12 mouse cellular contexts compared by ENCODE assay signal in the genomic region with DNA sequence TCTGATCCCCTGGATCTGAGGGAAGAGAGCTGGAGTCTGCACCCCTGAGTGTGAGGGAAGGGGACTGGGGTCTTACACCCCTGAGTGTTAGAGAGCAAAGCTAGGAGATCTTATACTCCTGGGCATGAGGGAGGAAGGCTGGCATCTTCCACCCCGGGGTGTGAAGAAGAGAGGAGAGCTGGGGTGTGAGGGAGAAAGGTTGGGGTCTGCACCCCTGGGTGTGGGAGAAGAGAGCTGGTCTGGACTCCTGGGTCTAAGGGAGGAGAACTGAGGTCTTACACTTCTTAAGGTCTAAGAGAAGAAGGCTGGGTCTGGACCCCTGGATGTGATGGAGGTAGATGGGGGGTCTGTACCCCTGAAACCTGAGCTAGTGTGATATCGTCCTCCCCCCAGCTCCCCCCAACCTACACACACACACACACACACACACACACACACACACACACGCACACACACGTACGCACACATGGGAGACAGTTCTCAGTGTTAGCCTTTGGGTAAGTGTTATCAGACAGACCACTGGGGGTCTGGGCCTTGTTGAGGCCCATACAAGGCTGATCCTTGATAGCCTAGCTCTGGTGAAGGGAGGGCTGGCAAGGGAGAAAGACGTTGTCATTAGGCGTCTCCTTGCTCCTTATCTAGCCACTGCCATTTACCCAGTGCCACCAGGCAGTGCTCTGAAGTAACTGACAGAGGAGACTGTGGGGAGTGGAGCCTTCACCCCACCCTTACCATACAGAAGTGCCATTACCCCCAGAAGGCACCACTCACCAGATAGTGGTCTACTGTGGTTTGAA. TPM values are rescaled to one million over a fixed set of nuclear protein-coding genes. Genes with fewer than 3 reads are reported as not detected.
DNase-seq lines count a peak whose midpoint lies in the region; ATAC-seq lines count a peak whose summit lies in the region.
"Had no signal": no experiment of that assay in that cellular context is flagged by ENCODE, and none has a peak within 500 bp of the region (broad histone marks: within the 10 kb centered on the region; RNA-seq: fewer than 3 reads in every experiment).

No protein-coding gene starts in this region.

- peak overlapping the region; percentile 40 for H3K4me3 ChIP-seq in heart, embryonic 13.5 days
- no peak overlapping the region for H3K4me3 ChIP-seq in embryonic facial prominence, embryonic 12.5 days
- H3K4me3 ChIP-seq: forebrain, embryonic 15.5 days had no signal

- peaks cover 16% of the 10 kb centered on the region for H3K4me1 ChIP-seq in heart, embryonic 13.5 days
- H3K4me1 ChIP-seq in embryonic facial prominence, embryonic 12.5 days: peaks cover 9% of the 10 kb centered on the region; the same call in 1 of the 2 replicates

- ATAC-seq in heart, embryonic 13.5 days (ENCODE audit: extremely low read depth, insufficient number of reproducible peaks, low FRiP score, low TSS enrichment): peak; percentile 43
- no peak for ATAC-seq in embryonic facial prominence, embryonic 12.5 days (ENCODE audit: insufficient number of reproducible peaks, insufficient read depth, low FRiP score, low TSS enrichment)
- ATAC-seq in megakaryocyte progenitor cell, adult 5-6 weeks (replicated peaks; ENCODE audit: poor library complexity): peak; percentile 40
- ATAC-seq: forebrain, embryonic 15.5 days had no signal

- H3K4me2 ChIP-seq in heart, embryonic 13.5 days: peak overlapping the region; percentile 59
- no peak overlapping the region for H3K4me2 ChIP-seq in embryonic facial prominence, embryonic 12.5 days (replicated peaks)
- H3K4me2 ChIP-seq: forebrain, embryonic 15.5 days had no signal

- H3K36me3 ChIP-seq in heart, embryonic 13.5 days: no peaks in the 10 kb centered on the region
- no peaks in the 10 kb centered on the region for H3K36me3 ChIP-seq in embryonic facial prominence, embryonic 12.5 days
- H3K36me3 ChIP-seq: forebrain, embryonic 15.5 days had no signal

- intact Hi-C loops in heart, postnatal 25 days (cut with DNase I): no loop called here

- H3K27ac ChIP-seq in heart, embryonic 13.5 days (replicated peaks): peak overlapping the region; percentile 54
- peak overlapping the region; percentile 41; the same call in 1 of the 2 replicates for H3K27ac ChIP-seq in embryonic facial prominence, embryonic 12.5 days
- H3K27ac ChIP-seq: forebrain, embryonic 15.5 days had no signal

- no peak for DNase-seq in heart, postnatal 25 days (ENCODE audit: low spot score)
- peak; percentile 73 for DNase-seq in A20 (ENCODE audit: low read depth, low spot score)
- no peak for DNase-seq in layer of hippocampus, postnatal 36 days
- no peak for DNase-seq in kidney, postnatal 25 days
- no peak for DNase-seq in layer of hippocampus, adult 11-12 months (ENCODE audit: low spot score)
- DNase-seq: cerebellum, adult 11-12 months had no signal

- peaks cover 16% of the 10 kb centered on the region; the same call in 1 of the 2 replicates for H3K27me3 ChIP-seq in heart, embryonic 13.5 days (replicated peaks)
- H3K27me3 ChIP-seq in embryonic facial prominence, embryonic 12.5 days: no peaks in the 10 kb centered on the region
- H3K27me3 ChIP-seq: forebrain, embryonic 15.5 days had no signal

- H3K9me3 ChIP-seq in heart, embryonic 13.5 days: no peaks in the 10 kb centered on the region
- no peaks in the 10 kb centered on the region for H3K9me3 ChIP-seq in embryonic facial prominence, embryonic 12.5 days
- H3K9me3 ChIP-seq: forebrain, embryonic 15.5 days had no signal

- WGBS in heart, embryonic 13.5 days: 58% methylated on average over 7 of the region's 7 CpGs
- WGBS in embryonic facial prominence, embryonic 12.5 days: 82% methylated on average over 7 of the region's 7 CpGs

- H3K9ac ChIP-seq in heart, embryonic 13.5 days: peak overlapping the region; percentile 70; the same call in 1 of the 2 replicates
- H3K9ac ChIP-seq in embryonic facial prominence, embryonic 12.5 days: no peak overlapping the region
- H3K9ac ChIP-seq: forebrain, embryonic 15.5 days had no signal

RNA-seq across cellular contexts. Expression of a gene that starts 1.1 kb away (rescaled TPM):
- polyA plus RNA-seq in heart, embryonic 13.5 days (2015; fragmentation: Nextera tagmentation; extraction: Ambion mirVana): 2.9 and 5.3 TPM in 2 replicates
- under 1 TPM; 0.70 to 0.81 TPM for total RNA-seq in heart, postnatal 25 days (2021)
- 2.0 and 2.7 TPM in 2 replicates for polyA plus RNA-seq in embryonic facial prominence, embryonic 12.5 days (2016; fragmentation: Nextera tagmentation; extraction: Ambion mirVana)
- 20.5 and 28.0 TPM in 2 replicates for total RNA-seq in megakaryocyte progenitor cell, adult 5-6 weeks (2015)
- total RNA-seq in megakaryocyte progenitor cell, adult 5-6 weeks (2017): 48.6 and 57.7 TPM in 2 replicates
- total RNA-seq in layer of hippocampus, postnatal 36 days (2021): under 1 TPM; 0.17 to 0.48 TPM

RNA-seq across cellular contexts. Expression of a gene that starts 22.2 kb away (rescaled TPM):
- not detected in 2 replicates for polyA plus RNA-seq in heart, embryonic 13.5 days (2015; fragmentation: Nextera tagmentation; extraction: Ambion mirVana)
- total RNA-seq in heart, postnatal 25 days (2021): not detected
- polyA plus RNA-seq in embryonic facial prominence, embryonic 12.5 days (2016; fragmentation: Nextera tagmentation; extraction: Ambion mirVana): not detected in 2 replicates
- not detected in 2 replicates for total RNA-seq in megakaryocyte progenitor cell, adult 5-6 weeks (2015)
- total RNA-seq in megakaryocyte progenitor cell, adult 5-6 weeks (2017): not detected in 2 replicates
- total RNA-seq in layer of hippocampus, postnatal 36 days (2021): not detected
- total RNA-seq: ES-E14 had no signal
- polyA plus RNA-seq: forebrain, embryonic 15.5 days; intestine, embryonic 14.5 days had no signal

RNA-seq across cellular contexts. Expression of a gene that starts 28.2 kb away (rescaled TPM):
- polyA plus RNA-seq in heart, embryonic 13.5 days (2015; fragmentation: Nextera tagmentation; extraction: Ambion mirVana): 18.1 and 19.3 TPM in 2 replicates
- 1 to 10 TPM; 7.6 TPM for total RNA-seq in heart, postnatal 25 days (2021)
- polyA plus RNA-seq in embryonic facial prominence, embryonic 12.5 days (2016; fragmentation: Nextera tagmentation; extraction: Ambion mirVana): 23.6 and 26.0 TPM in 2 replicates
- 10.8 and 18.1 TPM in 2 replicates for total RNA-seq in megakaryocyte progenitor cell, adult 5-6 weeks (2015)
- total RNA-seq in megakaryocyte progenitor cell, adult 5-6 weeks (2017): 16.0 and 20.8 TPM in 2 replicates
- total RNA-seq in layer of hippocampus, postnatal 36 days (2021): 10 to 100 TPM; 33.8 to 39.0 TPM

RNA-seq across cellular contexts. Expression of a gene that starts 37.5 kb away (rescaled TPM):
- polyA plus RNA-seq in heart, embryonic 13.5 days (2015; fragmentation: Nextera tagmentation; extraction: Ambion mirVana): not detected in 2 replicates
- not detected for total RNA-seq in heart, postnatal 25 days (2021)
- polyA plus RNA-seq in embryonic facial prominence, embryonic 12.5 days (2016; fragmentation: Nextera tagmentation; extraction: Ambion mirVana): 0.26 TPM in 1 of 2 replicates, not detected in the other
- not detected in 2 replicates for total RNA-seq in megakaryocyte progenitor cell, adult 5-6 weeks (2015)
- total RNA-seq in megakaryocyte progenitor cell, adult 5-6 weeks (2017): not detected in 2 replicates
- not detected for total RNA-seq in layer of hippocampus, postnatal 36 days (2021)
- polyA plus RNA-seq: forebrain, embryonic 15.5 days; intestine, embryonic 14.5 days had no signal

RNA-seq across cellular contexts. Expression of a gene that starts 54.7 kb away (rescaled TPM):
- 4.5 and 4.6 TPM in 2 replicates for polyA plus RNA-seq in heart, embryonic 13.5 days (2015; fragmentation: Nextera tagmentation; extraction: Ambion mirVana)
- total RNA-seq in heart, postnatal 25 days (2021): 1 to 10 TPM; 1.8 to 2.5 TPM
- polyA plus RNA-seq in embryonic facial prominence, embryonic 12.5 days (2016; fragmentation: Nextera tagmentation; extraction: Ambion mirVana): 15.8 and 16.4 TPM in 2 replicates
- 2.5 and 3.6 TPM in 2 replicates for total RNA-seq in megakaryocyte progenitor cell, adult 5-6 weeks (2015)
- 2.7 and 5.0 TPM in 2 replicates for total RNA-seq in megakaryocyte progenitor cell, adult 5-6 weeks (2017)
- 10 to 100 TPM; 12.2 to 14.8 TPM for total RNA-seq in layer of hippocampus, postnatal 36 days (2021)

Comparison
In these comparisons a context has a peak if more than half of its experiments do, and no peak if none do; other contexts are left out.
1. RNA of a gene that starts 1.1 kb away (total RNA-seq): 20.5 to 57.7 TPM in megakaryocyte progenitor cell, adult 5-6 weeks; 0.70 to 0.81 TPM in heart, postnatal 25 days and 0.17 to 0.48 TPM in layer of hippocampus, postnatal 36 days; every median in the first group is over 10 times any median in the second.